Mouse (Mus musculus): ENCODE data around the gene Ranbp1. TPM values are rescaled to one million over a fixed set of nuclear protein-coding genes. Genes with fewer than 3 reads are reported as not detected.
"Not testable (repeated sequence)": the region's sequence is repeated elsewhere in the genome, so short reads cannot be mapped to it uniquely, and the experiment has no call there.

Gene Ranbp1
- total RNA-seq, 2 experiments from 2014 or later: 85.8 to 89.3 TPM

- DNase-seq (ENCODE audit: low spot score in 2 of 2): peak; percentile 86 to 91
- intact Hi-C loops (cut with DNase I): loop anchor here (1.0 to 2.0 kb wide), 2 partner anchors 103 to 159 kb away; partner anchors contain the start of gene Dgcr6
These were observed 36.9 kb downstream of the Ranbp1 start for GRCm38 (mm10) chr16:18211417-18212171.

- peak; percentile 73 to 78 for DNase-seq (ENCODE audit: low spot score in 2 of 2)
- intact Hi-C loops (cut with DNase I): loop anchor here (1.0 kb wide), 2 partner anchors 84 to 103 kb away; partner anchors contain the start of gene Rtn4r
These were observed 37.7 kb downstream of the Ranbp1 start for GRCm38 (mm10) chr16:18210701-18211416.

GRCm38 (mm10) chr16:18203430-18204091 lies 45.0 kb downstream of the Ranbp1 start:
- DNase-seq (ENCODE audit: low spot score in 2 of 2): no peak
- intact Hi-C loops (cut with DNase I): no loop called here

GRCm38 (mm10) chr16:18202061-18202460 lies 46.5 kb downstream of the Ranbp1 start:
- intact Hi-C loops (cut with DNase I): no loop called here

GRCm38 (mm10) chr16:18201620-18202019 lies 46.9 kb downstream of the Ranbp1 start:
- no peak for DNase-seq (ENCODE audit: low spot score in 2 of 2)
- intact Hi-C loops (cut with DNase I): no loop called here

More at GRCm38 (mm10) chr16:18202061-18202460, 46.5 kb downstream of the Ranbp1 start:
- DNase-seq (ENCODE audit: low spot score in 2 of 2): no peak

- intact Hi-C loops (cut with DNase I): no loop called here
- DNase-seq (ENCODE audit: low spot score in 2 of 2): no peak
These were observed 48.5 kb downstream of the Ranbp1 start for GRCm38 (mm10) chr16:18200062-18200461.

GRCm38 (mm10) chr16:18198365-18199098 lies 50.0 kb downstream of the Ranbp1 start:
- DNase-seq (ENCODE audit: low spot score in 2 of 2): no peak
- intact Hi-C loops (cut with DNase I): no loop called here

GRCm38 (mm10) chr16:18197881-18198280 lies 50.7 kb downstream of the Ranbp1 start:
- intact Hi-C loops (cut with DNase I): no loop called here
- DNase-seq (ENCODE audit: low spot score in 2 of 2): no peak

- DNase-seq (ENCODE audit: low spot score in 2 of 2): not testable (repeated sequence)
- intact Hi-C loops (cut with DNase I): loop anchor here (1.0 to 2.0 kb wide), 2 partner anchors 22 to 43 kb away; no protein-coding TSS in a partner anchor
These were observed 53.0 kb downstream of the Ranbp1 start for GRCm38 (mm10) chr16:18195561-18195960.

GRCm38 (mm10) chr16:18195068-18195467 lies 53.5 kb downstream of the Ranbp1 start:
- intact Hi-C loops (cut with DNase I): loop anchor here (1.0 to 2.0 kb wide), 2 partner anchors 22 to 42 kb away; no protein-coding TSS in a partner anchor
- peak; percentile 81 to 86 for DNase-seq (ENCODE audit: low spot score in 2 of 2)

- intact Hi-C loops (cut with DNase I): loop anchor here (2.0 kb wide), 1 partner anchor 42 kb away; no protein-coding TSS in a partner anchor
- peak in 1 of 2 experiments; percentile 56 for DNase-seq (ENCODE audit: low spot score in 2 of 2)
These were observed 54.1 kb downstream of the Ranbp1 start for GRCm38 (mm10) chr16:18194208-18194985.

- intact Hi-C loops (cut with DNase I): no loop called here
- DNase-seq (ENCODE audit: low spot score in 2 of 2): no peak
These were observed 57.5 kb downstream of the Ranbp1 start for GRCm38 (mm10) chr16:18191006-18191405.

Small RNA genes within 50 kb of the gene (microRNA-seq; reads per million reads assigned to microRNA genes)
- gene Gm24572 (not detected), gene Mir1306 (252 reads per million, percentile 65 among the genes with 10 or more reads in this experiment)

Other genes starting within 250 kb of the Ranbp1 start
- gene Dgcr6, start 195.9 kb downstream of the Ranbp1 start, total RNA-seq (2021): 100 to 1,000 TPM in 1 of 2 experiments, 10 to 100 TPM in 1; 86.3 to 105 TPM
- gene Prodh, start 158.5 kb downstream of the Ranbp1 start, total RNA-seq (2021): 10 to 100 TPM; 35.5 to 42.7 TPM
- 100 to 1,000 TPM; 128 to 164 TPM for gene Rtn4r, start 121.1 kb downstream of the Ranbp1 start, total RNA-seq (2021)
- gene Ccdc188, start 30.9 kb downstream of the Ranbp1 start, total RNA-seq (2021): under 1 TPM in 1 of 2 experiments, not detected in 1; 0.57 TPM
- gene Zdhhc8, start 13.6 kb downstream of the Ranbp1 start, total RNA-seq (2021): 100 to 1,000 TPM; 145 to 154 TPM
- gene Trmt2a, start 53 bp downstream of the Ranbp1 start, total RNA-seq (2021): 10 to 100 TPM; 39.7 to 59.3 TPM
- gene Gm49776, start 9.6 kb upstream of the Ranbp1 start, total RNA-seq (2021): not detected
- gene Dgcr8, start 40.5 kb upstream of the Ranbp1 start, total RNA-seq (2021): 10 to 100 TPM; 31.7 to 48.3 TPM
- gene Tango2, start 99.4 kb upstream of the Ranbp1 start, total RNA-seq (2021): 100 to 1,000 TPM; 158 to 165 TPM
- 10 to 100 TPM; 36.6 to 48.0 TPM for gene Arvcf, start 99.5 kb upstream of the Ranbp1 start, total RNA-seq (2021)
- gene Txnrd2, start 177.7 kb upstream of the Ranbp1 start, total RNA-seq (2021): 10 to 100 TPM; 21.7 TPM
- 100 to 1,000 TPM in 1 of 2 experiments, 10 to 100 TPM in 1; 89.1 to 100 TPM for gene Comt, start 178.1 kb upstream of the Ranbp1 start, total RNA-seq (2021)
- 1 to 10 TPM; 5.0 to 9.0 TPM for gene Gnb1l, start 250.0 kb upstream of the Ranbp1 start, total RNA-seq (2021)